Mouse (Mus musculus): Measurements from ENCODE around the gene Rarb.

Rarb gene

GRCm38 (mm10) chr14:16537433-16537832 is 281.5 kb downstream of the Rarb start:
- DNase-seq (ENCODE audit: low spot score in 2 of 2), result no peak

DNA sequence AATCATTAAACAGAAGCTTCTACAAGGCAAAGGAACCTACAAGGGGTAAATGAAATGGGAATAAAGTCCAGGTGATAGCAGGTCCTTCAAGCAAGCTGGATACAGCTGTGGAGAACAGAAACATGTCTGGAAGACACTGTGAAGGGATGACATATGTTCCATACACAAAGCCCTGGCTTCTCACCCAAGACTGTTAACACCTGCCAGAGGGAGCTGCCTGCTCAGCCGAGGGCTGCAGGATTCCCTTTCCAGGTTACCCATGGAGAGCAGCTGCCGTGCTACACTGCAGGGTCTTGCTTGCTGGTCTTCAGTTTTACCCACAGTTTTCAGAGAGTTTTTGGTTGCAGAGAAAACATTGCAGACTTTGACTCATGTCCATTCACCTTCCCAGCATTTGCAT is 290.3 kb downstream of the Rarb start:
- no peak for DNase-seq (ENCODE audit: low spot score in 2 of 2)

GRCm38 (mm10) chr14:16526120-16526519 is 292.8 kb downstream of the Rarb start:
- no peak for DNase-seq (ENCODE audit: low spot score in 2 of 2)

DNA sequence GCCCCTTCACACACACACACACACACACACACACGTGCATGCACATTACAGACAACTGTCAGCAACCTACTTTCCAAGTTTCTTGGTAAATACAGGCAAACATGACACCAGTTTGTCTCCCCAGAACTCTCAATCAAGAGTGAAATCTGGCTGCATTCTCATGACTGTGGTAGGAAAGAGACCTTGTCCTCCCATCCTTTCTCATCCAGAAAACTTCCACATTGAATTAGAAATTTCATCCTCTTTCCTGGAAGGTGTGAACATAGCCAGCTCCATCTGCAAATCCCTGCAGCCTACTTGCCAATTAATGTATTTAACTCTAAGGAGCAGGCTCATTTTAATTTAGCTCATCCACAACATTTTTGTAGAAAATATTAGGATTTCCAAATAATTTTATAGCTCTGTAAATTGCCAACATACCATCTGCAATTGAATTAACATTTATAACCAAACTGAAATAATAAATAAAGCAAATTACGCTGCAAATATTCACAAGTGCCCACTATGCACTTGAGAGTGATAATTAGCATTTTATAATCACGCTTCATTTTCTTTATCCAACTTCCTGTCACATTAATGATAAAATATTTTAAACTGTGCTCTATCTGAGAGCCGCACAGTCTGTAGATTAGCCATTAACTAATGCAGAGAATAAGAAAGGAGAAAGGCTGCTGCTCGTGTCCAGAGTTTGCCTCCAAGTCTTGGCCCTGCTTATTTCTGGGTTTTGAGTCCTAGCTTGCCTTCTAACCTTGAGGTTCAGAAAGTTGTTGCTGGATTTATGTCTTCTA is 293.6 kb downstream of the Rarb start:
- DNase-seq (ENCODE audit: low spot score in 2 of 2), result no peak

DNA sequence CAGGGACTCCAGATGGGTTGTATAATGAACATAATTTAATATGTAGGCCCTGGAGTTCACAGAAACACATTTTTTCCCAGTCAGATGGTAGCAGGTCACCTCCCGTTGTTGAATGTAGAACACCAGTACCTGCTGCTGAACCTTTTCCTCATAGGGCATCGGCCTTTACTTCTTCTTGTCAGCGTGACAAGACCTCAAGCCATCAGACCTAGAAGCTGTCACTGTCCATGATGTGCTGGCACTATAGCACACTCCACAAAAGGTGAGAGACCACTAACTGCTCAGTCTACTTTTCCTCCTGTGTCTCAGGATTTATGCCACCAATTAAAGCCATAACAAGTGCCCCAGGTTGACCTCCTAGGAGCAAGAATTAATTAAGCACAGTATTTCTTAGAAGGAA is 296.1 kb downstream of the Rarb start:
- no peak for DNase-seq (ENCODE audit: low spot score in 2 of 2)

GRCm38 (mm10) chr14:16519588-16520167 is 299.3 kb downstream of the Rarb start:
- DNase-seq (ENCODE audit: low spot score in 2 of 2), result no peak

DNA sequence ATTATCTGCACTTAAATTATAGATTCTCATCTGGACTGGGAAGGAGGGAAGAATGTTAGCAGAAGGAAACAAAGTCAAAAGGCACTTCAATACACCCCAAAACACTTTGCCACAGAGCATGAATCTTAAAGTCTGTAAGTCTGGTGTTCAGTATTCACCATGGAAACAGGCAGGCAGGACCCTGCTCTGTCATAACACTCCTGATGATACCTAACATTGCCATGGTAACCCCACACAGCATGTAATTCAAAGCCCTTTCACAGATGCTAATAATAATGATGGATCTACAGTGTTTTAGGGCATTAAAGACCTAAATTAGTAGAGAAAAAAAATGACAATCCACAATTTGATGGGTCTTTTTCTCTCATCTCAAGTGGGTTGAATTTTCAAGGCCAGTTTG is 301.0 kb downstream of the Rarb start:
- no peak for DNase-seq (ENCODE audit: low spot score in 2 of 2)

GRCm38 (mm10) chr14:16515731-16516130 is 303.2 kb downstream of the Rarb start:
- DNase-seq (ENCODE audit: low spot score in 2 of 2), result no peak

DNA sequence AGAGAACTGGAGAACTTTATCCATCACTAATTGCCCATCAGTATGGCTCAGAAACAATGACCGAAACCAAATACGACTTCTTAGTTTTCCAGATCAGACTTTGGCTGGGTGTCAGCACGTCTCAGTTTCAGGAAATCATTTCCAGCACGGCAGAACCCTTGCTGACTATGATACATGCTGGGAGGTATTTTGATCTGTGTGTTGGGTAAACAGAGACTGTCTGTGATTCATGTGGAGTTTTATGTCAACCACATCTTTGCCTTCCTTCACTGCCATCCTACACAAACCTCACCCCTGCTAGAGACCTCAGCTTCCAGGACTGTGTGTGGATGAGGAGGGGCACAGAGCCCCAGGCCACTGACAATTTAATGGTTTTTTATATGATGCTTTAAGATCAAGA is 308.4 kb downstream of the Rarb start:
- no peak for DNase-seq (ENCODE audit: low spot score in 2 of 2)

GRCm38 (mm10) chr14:16509825-16510224 is 309.1 kb downstream of the Rarb start:
- DNase-seq (ENCODE audit: low spot score in 2 of 2), result no peak

- no peak for DNase-seq (ENCODE audit: low spot score in 2 of 2)
Measured at GRCm38 (mm10) chr14:16508760-16509159, 310.2 kb downstream of the Rarb start.

DNA sequence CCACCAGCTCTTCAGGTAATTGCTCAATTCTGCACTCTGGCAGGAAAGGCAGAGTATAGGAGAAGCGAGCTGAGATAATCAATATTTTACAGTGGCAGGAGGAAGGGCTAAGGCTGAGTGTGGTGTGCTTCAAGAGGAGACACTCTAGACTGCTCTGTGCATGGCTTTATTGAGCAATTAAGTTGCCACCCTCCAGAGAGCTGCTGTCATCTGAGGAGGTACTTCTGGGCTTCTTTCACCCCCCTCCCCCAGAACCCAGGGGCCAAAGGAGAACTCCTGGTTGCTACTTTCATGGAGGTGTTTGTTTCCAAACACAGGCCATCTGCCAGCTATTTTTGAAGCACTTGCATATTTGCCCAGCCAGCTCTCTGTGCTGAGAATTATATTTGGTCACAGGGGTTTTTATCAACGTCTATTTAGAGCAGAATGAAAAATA is 321.7 kb downstream of the Rarb start:
- no peak for DNase-seq (ENCODE audit: low spot score in 2 of 2)

DNA sequence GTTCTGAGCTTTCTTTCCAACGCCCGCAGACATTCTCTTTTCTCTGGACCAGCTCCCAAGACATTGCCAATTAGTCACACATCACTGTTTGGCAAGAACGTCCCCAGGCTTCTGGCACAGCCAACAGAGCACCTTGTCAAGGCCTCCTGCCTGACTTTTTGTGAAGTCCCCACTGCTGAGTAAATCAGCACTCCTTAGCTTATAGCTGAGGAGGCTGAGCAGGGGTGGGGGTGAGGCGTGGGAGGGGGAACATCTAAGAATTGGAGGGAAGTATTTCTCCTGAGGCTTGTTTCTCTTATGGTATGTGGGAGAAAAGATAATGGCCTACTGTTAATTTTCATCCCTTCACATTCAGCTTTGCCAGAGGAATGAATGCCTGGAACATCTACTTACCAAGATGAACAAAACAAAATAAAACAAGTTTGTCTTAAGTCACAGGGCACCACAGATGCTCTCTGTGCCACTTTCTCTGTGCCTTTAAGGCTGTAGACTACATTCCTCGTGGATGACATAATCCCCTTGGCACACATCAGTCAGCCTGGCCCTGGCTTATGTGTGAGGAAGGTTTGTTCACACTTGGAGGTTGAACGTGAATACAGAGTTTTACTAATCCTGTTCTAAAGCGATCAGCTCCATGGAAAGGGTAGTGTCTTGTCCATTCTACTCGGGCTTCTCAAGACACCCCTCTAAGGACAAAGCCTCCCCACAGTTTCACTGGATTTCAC is 335.1 kb downstream of the Rarb start:
- DNase-seq (ENCODE audit: low spot score in 2 of 2), result no peak

GRCm38 (mm10) chr14:16480621-16481020 is 338.3 kb downstream of the Rarb start:
- no peak for DNase-seq (ENCODE audit: low spot score in 2 of 2)

- DNase-seq (ENCODE audit: low spot score in 2 of 2), result no peak
Measured at GRCm38 (mm10) chr14:16479521-16479920, 339.4 kb downstream of the Rarb start.

DNA sequence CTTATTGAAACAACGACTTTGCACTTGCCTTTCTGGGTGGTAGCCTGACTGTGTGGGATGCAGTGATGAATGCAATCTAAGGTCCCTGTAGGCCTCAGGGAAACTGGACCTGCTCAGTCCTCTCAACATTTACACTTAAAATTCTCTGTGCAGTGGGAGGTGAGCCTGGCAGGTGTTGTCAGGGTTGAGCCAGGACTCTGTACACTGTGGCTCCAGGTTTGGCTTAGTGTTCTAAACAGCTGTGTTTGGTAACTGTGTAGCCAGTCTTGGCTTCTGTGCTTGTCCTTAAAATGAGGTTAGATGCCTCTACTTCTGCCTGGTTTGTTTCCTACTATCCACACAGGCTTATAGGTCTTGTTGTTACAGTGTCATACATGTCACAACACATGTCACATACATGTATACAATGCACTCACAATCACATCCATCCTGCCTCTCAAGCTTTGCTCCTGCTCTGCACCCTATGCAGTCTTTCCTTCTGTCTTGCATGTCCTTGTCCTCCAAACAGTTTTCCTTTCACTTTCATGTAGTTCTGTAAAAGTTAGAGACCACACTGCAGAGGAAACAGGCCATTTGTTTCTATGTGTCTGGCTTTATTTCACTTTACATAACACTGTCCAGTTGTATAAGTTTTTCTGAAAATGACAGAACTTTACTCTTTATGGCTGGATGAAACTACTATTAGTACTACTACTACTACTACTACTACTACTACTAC is 340.2 kb downstream of the Rarb start:
- no peak for DNase-seq (ENCODE audit: low spot score in 2 of 2)

DNA sequence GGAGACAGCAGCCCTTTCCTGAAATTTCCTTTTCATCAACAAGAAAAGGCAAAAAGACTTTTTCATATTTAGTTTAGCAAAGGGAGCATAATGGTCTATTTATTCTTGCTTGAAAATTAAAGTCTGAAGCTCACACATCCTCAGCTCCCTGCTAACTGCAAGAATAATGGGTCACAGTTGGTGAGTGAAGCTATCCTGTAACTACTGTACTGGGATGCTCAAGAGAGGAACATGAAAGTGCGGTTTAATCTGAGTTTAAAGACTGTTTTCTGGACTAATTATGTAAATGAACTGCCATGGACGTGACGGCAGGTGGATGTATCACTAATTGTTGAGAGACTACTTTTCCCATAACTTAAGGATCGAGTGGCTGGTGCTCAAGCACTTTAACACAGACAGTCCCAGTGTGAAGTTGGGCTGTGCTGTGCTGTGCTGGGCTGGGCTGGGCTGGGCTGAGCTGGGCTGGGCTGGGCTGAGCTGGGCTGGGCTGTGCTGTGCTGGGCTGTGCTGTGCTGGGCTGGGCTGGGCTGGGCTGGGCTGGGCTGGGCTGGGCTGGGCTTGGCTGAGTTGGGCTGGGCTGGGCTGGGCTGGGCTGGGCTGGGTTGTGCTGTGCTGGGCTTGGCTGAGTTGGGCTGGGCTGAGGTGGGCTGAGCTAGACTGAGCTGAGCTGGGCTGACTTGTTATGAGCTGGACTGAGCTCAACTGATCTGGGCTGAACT is 370.5 kb downstream of the Rarb start:
- no peak for DNase-seq (ENCODE audit: low spot score in 2 of 2)

- DNase-seq (ENCODE audit: low spot score in 2 of 2), result no peak
Measured at GRCm38 (mm10) chr14:16447587-16447986, 371.4 kb downstream of the Rarb start.

DNA sequence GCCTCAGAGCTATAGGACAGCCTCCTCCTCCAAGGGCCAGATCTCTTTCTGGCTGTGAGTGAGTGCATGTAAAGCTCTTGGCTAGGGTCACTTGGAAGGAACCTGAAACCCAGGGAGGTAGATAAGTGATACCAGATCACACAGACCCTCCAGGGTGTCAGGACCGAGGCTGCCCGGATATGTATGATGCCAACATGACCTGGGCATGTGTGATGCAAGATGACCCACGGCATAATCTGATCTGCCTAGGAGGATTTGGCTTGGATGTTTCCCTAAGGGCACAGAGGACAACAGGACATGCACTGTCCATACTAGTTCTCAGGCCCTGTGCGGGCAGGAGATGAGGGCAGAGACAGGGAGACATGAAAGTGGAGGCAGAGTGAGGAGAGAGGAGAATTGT is 374.1 kb downstream of the Rarb start:
- DNase-seq (ENCODE audit: low spot score in 2 of 2), result no peak

GRCm38 (mm10) chr14:16439385-16440126 is 379.4 kb downstream of the Rarb start:
- no peak for DNase-seq (ENCODE audit: low spot score in 2 of 2)

- DNase-seq (ENCODE audit: low spot score in 2 of 2), result no peak
Measured at GRCm38 (mm10) chr14:16437386-16437785, 381.6 kb downstream of the Rarb start.

All from natural killer cell, adult 2 months (primary cell).